Mouse (Mus musculus) frontal cortex, postnatal 36 days (tissue): ENCODE results near the gene Gbf1.

Experiments used
- DNase-seq, 2 experiments: peaks; one replicate each; pipeline ENCODE4 v3.0.0; 2022; ENCODE audit warnings: low spot score in 2 of 2

Gbf1 gene

GRCm38 (mm10) chr19:46223118-46223517, 70.8 kb downstream of the Gbf1 start:
- no peak for DNase-seq

GRCm38 (mm10) chr19:46224882-46225281, 72.6 kb downstream of the Gbf1 start:
- DNase-seq, result no peak

GRCm38 (mm10) chr19:46225506-46225905, 73.2 kb downstream of the Gbf1 start:
- no peak for DNase-seq

- DNase-seq, result no peak
These were observed 74.0 kb downstream of the Gbf1 start for GRCm38 (mm10) chr19:46226295-46226694.

- DNase-seq, result no peak
These were observed 75.0 kb downstream of the Gbf1 start for GRCm38 (mm10) chr19:46227300-46227699.

GRCm38 (mm10) chr19:46234450-46234849, 82.1 kb downstream of the Gbf1 start:
- no peak for DNase-seq

- DNase-seq, result no peak
These were observed 84.3 kb downstream of the Gbf1 start for GRCm38 (mm10) chr19:46236658-46237057.

GRCm38 (mm10) chr19:46240246-46240645, 87.9 kb downstream of the Gbf1 start:
- DNase-seq, result no peak

- DNase-seq, result no peak
These were observed 90.1 kb downstream of the Gbf1 start for GRCm38 (mm10) chr19:46242416-46242815.

GRCm38 (mm10) chr19:46244628-46245027, 92.3 kb downstream of the Gbf1 start:
- no peak for DNase-seq

- DNase-seq, result no peak
These were observed 96.7 kb downstream of the Gbf1 start for GRCm38 (mm10) chr19:46248991-46249390.

- DNase-seq, result peak; percentile 10 to 40
These were observed 101.9 kb downstream of the Gbf1 start for GRCm38 (mm10) chr19:46254163-46254752.

- DNase-seq, result no peak
These were observed 112.5 kb downstream of the Gbf1 start for GRCm38 (mm10) chr19:46264762-46265161.

- DNase-seq, result no peak
These were observed 123.0 kb downstream of the Gbf1 start for GRCm38 (mm10) chr19:46275307-46275706.

- no peak for DNase-seq
These were observed 130.0 kb downstream of the Gbf1 start for GRCm38 (mm10) chr19:46282081-46282849.

- DNase-seq, result no peak
These were observed 132.4 kb downstream of the Gbf1 start for GRCm38 (mm10) chr19:46284686-46285085.

GRCm38 (mm10) chr19:46285631-46286030, 133.3 kb downstream of the Gbf1 start:
- no peak for DNase-seq

- DNase-seq, result no peak
These were observed 133.7 kb downstream of the Gbf1 start for GRCm38 (mm10) chr19:46286047-46286446.

GRCm38 (mm10) chr19:46286926-46287325, 134.6 kb downstream of the Gbf1 start:
- no peak for DNase-seq

GRCm38 (mm10) chr19:46287566-46287965, 135.3 kb downstream of the Gbf1 start:
- DNase-seq, result no peak

GRCm38 (mm10) chr19:46290535-46291105, 138.3 kb downstream of the Gbf1 start:
- DNase-seq, result no peak

GRCm38 (mm10) chr19:46296938-46297337, 144.6 kb downstream of the Gbf1 start:
- DNase-seq, result no peak
